Mouse (Mus musculus) retina, postnatal 1 day (tissue): ENCODE measurements around the gene Upk3a.
"Not testable (repeated sequence)": the region's sequence is repeated elsewhere in the genome, so short reads cannot be mapped to it uniquely, and the experiment has no call there.

Experiments used
- DNase-seq: peaks from one replicate; pipeline ENCODE4 v3.0.0-alpha.2; 2012

Upk3a gene

DNA sequence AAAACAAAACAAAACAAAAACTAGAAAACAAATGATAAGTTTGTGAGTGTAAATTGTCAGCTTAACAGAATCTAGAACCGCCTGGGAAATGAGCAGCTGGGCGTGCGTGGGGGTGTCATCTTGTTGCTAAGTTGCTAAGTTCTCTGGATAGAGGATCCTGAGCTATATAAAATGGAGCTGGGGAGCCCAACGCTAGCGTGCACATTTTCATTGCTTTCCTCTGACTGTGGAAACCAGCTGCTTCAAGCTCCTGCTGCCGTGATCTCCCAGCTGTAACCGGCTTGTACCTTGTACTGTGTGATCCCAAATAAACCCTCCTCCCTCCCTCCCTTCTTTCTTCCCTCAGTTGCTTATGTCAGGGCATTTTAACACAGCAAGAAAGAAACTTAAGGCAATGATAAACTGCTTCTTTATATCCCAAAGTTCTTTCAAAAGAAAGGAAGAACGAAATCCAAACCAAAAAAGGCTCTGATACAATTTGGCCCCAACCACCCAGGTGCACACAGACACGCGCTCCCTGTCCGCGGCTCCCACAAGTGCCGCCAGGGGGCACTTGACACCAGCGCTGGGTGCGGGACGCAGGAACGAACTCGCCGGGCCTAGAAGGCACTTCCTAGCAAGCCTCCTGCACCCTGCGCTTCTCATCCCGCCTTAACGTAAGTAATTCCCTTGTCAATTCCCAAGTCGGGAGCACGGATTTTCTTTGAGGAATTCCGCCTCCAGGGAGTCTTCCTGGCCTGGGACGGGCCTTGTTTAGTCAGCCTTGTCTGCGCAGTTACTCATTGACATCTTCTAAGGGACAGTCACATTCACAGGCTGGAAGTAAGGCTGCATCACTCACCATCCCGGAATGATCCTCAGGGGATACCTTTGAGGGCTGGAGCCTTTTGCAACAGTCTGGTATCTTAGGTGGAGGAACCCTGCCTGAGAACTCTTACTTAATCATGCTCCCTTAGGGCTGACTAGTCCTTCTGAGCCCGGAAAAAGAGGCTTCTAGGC is 15.7 kb upstream of the Upk3a start:
- peak; percentile 75 for DNase-seq

GRCm38 (mm10) chr15:85009666-85010065 is 7.3 kb upstream of the Upk3a start:
- DNase-seq: no peak

GRCm38 (mm10) chr15:85011895-85012661 is 4.9 kb upstream of the Upk3a start:
- no peak for DNase-seq

GRCm38 (mm10) chr15:85012662-85013054 is 4.3 kb upstream of the Upk3a start:
- no peak for DNase-seq

GRCm38 (mm10) chr15:85015771-85016170 is 1.2 kb upstream of the Upk3a start:
- DNase-seq: no peak

DNA sequence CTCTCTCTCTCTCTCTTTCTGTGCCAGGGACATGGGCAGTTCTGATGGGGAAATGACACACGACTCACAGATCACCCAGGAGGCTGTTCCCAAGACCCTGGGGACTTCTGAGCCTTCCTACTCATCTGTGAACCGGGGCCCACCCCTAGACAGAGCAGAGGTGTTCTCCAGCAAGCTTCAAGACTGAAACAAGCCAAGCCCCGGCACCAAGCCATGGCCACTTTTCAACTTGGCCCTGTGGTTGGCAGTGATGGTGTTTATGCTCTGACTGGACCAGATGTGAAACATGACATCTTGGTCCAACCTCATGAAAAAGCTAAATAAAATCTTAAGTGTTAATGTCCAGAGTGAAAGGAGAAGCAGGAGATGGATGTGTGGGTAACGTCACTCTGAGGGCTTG is 5.3 kb downstream of the Upk3a start:
- DNase-seq: no peak

DNA sequence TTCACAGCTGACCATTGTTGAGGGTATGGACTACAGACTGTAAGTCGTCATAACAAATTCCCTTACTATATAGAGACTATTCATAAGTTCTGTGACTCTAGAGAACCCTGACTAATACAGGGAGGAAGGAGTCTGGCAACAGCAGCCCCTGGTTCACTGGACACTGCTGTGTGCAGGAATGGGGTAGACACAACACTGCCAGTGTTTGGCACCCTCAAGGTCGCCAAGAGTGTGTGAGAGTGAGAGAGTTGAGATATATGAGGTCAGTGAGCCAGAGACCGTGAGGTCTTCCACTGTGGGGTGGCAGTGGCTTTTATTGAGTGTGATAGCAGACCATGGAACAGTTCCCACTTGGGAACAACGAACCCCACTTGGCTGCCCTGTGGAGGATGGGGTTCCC is 9.3 kb downstream of the Upk3a start:
- DNase-seq: no peak

DNA sequence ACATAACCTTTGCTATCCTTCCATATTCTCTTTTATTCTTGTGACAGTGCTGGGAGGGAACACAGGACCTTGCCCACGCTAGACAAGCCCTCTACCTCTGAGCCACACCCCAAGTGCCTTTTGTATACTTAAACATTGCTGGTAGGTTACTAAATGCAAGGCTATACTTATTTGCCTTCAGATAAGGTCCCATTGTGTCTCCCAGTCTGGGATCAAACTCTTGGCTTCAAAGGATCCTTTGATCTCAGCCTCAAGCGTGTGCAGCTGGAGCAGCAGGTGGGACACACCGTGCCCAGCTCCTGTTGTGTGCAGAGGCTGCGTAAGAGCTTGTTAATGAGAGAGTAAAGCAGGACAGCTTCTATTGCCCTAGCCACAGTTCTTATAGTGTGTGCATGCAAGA is 10.8 kb downstream of the Upk3a start:
- no peak for DNase-seq

- not testable (repeated sequence) for DNase-seq
These were observed 11.7 kb downstream of the Upk3a start, which contains the start of gene Fam118a for GRCm38 (mm10) chr15:85028648-85029047. Fam118a (plus strand) TSS chr15:85028948.

DNA sequence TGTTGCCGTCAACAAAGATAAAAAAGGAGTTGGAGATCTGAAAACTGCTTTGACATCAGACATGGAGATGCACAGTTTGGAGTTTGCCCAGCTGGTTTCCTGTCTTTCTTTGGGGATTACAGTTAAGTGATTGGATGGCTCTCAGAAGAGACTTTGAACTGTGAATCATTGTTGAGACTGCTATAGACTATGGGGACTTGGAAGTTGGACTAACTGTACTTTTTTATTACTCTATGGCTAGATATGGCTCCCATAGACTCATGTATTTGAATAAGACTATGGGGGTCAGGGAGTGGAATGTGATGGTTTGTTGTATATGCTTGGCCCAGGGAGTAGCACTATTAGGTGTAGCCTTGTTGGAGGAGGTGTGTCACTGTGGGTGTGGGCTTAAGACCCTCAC is 13.7 kb downstream of the Upk3a start:
- not testable (repeated sequence) for DNase-seq

DNA sequence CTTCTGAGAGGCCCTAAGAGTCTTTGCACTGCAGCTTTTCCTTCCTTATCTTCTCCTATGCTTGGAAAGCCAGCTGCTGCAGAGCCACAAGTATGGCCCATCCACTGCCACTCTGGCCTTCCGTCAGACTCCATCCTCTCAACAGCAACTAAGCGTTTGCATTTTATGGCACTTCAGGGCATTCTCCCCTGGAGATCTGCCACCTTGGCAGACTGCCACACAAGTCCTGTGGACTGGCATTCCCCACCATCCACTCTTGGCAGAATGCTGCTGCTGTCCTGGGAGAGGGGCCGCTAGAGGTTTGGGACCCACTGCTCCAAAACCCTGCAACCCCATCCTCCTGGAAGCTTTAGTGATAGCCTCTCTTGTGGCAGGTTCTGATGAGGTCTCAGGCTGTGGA is 14.9 kb downstream of the Upk3a start:
- no peak for DNase-seq

GRCm38 (mm10) chr15:85033916-85034315 is 17.0 kb downstream of the Upk3a start:
- not testable (repeated sequence) for DNase-seq

DNA sequence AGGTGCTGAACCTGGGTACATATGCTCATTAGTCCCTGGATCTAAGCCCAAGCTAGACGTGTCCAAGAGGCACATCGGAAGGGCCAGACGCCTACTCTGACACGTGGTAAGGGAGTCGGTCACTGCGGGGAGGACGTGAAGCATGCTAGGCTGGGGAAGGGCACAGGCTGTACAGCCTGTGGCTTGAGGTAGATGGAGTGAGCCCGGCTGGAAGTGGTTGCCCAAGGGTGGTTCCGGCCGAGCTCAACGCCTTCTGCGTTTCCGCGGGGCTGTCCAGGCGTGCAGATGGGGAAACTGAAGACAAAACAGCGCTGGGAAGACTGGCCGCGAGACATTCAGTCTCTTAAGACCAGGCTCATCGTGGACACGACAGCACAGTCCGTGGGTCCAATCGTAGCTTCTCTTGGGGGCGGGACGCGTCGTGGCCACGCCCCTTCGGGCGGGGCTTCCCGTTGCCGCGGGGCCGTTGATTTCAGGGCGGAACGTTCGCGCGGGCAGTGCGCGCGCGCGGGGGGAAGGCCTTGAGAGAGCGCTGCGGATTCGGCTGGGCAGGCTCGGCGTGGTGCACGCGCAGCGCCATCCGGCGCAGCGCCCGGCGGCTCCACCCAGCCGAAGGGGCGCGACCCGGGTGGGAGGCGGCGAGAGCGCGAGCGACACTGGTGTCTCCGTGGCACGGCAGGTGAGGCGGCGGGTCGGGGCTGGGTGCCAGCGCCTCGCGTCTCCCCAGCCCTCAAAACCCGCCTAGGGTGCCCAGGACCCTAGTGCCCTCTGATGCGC is 19.8 kb downstream of the Upk3a start:
- DNase-seq: peak; percentile 98

DNA sequence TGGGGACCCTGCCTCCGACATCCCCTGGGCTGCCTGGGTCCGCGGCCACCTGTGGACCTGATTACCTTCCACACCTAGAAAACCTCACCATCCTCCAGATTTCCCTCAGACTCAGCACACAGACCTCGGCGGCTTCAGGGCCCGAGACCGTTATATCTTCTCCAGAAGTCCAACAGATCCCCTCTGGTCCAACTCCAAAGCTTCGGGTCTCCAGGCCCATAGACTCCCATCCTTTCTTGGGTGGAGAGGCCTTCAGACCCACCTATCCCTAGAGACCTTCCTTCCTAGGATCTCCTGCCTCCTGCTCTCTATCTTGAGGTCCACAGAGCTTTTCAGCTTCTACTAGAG is 20.4 kb downstream of the Upk3a start:
- DNase-seq: no peak

GRCm38 (mm10) chr15:85041546-85042225 is 24.7 kb downstream of the Upk3a start:
- DNase-seq: no peak

GRCm38 (mm10) chr15:85042361-85042954 is 25.5 kb downstream of the Upk3a start:
- DNase-seq: peak; percentile 91

DNA sequence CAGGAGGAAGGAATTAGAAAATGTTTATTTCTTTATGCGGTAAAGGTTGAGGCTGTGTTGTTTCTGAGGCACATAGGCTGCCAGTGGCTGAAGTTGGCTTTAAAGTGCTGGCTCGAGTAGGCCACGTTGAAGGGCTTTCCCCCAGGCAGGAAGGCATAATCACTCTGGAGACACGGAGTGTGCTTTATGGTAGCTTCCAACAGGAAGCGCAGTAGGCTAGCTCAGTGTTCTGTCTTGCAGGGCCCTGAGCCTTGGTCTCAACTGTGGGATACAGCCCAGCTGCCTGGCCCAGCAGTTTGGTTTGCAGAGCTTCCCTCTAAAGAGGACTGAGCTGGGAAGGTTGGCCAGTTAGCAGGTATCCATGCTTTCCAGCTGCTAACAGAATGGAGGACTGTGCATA is 26.2 kb downstream of the Upk3a start:
- no peak for DNase-seq

DNA sequence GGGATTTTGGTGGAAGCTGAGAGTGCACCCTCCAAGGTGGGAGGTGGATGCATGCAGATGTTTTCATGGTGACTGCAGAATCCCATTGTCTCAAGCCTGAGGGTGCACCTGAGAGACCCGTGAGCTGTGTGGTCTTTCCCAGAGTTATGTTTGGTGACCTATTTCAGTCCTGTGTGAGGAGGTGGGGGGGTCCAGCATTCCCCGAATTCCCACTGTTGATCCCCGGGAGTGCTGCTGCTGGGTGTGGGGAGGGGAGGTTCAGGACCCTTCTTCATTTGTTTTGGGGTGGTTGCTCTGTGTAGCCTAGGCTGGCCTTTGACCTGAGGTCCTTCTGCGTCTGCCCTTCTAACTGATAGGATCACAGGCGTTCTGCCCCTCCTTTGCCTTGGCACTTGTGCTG is 26.8 kb downstream of the Upk3a start:
- DNase-seq: no peak

DNA sequence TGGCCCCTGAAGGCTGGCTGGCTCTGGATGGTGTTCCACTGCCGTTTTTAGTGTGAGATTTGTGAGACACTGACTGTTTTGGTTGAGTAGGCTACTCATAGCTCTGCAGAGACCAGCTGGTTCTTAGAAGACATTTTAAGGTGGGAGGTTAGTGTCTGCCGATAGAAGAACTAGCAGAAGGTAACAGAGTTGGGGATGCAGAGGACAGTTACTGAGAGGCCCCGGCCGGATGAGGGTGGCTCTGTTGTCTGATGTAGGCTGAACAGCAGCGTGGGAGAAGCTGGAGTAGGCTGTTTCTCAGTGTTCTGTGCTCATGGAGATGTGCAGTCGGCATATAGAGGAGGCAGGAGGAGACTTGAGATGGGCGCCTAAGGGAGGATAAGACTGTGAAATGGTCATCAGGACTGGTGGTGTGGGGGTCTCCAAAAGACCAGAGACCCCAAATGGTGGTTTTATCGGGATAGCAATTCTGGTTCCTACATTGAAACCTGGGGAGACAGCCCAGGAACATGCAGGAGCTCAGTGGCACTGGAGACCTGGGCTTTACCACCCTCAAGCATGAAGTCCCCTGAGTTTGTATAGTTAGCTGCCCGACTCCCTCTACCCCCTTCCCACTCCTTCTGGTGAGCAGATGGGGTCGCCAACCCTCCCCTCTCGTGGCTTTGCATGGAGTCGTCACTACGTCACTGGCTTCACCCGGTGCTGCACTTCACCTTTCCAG is 29.4 kb downstream of the Upk3a start:
- no peak for DNase-seq

DNA sequence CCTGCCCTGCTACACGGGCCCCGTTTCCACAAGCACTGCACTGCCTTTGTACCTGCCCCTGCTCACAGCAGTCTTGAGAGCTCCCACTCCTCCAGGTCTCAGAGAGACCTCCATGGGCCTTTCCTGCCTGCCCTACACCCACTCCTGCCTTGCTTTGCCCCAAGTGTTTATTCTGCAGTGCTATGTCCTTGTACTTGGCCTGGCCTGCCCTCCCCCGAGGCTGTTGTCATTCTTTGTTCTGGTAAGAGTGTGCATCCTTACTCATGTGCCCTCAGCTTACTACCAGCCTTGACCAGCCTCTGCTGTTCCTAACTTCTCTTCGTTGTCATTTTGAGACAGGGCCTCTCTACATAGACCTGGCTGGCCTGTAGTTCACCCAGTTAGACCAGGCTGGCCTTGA is 30.9 kb downstream of the Upk3a start:
- DNase-seq: no peak

- no peak for DNase-seq
These were observed 32.8 kb downstream of the Upk3a start for GRCm38 (mm10) chr15:85049758-85050157.
